In genomic region chr10:61518320-61518719, GRCm38 (mm10) we compare ENCODE assay signal across 15 mouse cellular contexts.
"Had no signal": no experiment of that assay in that cellular context is flagged by ENCODE, and none has a peak within 500 bp of the region (broad histone marks: within the 10 kb centered on the region; RNA-seq: fewer than 3 reads in every experiment).

No protein-coding gene starts in this region.

- H3K4me2 ChIP-seq: limb, embryonic 12.5 days; limb, embryonic 15.5 days; liver, embryonic 11.5 days; lung, embryonic 14.5 days; neural tube, embryonic 13.5 days; stomach, embryonic 15.5 days had no signal

- H3K4me3 ChIP-seq: limb, embryonic 12.5 days; limb, embryonic 15.5 days; myocyte; neural tube, embryonic 13.5 days; stomach, embryonic 15.5 days had no signal

- H3K36me3 ChIP-seq: limb, embryonic 12.5 days; limb, embryonic 15.5 days; neural tube, embryonic 13.5 days; stomach, embryonic 15.5 days had no signal

- H3K27ac ChIP-seq: limb, embryonic 12.5 days; limb, embryonic 15.5 days; liver, embryonic 14.5 days; macrophage; neural tube, embryonic 13.5 days; stomach, embryonic 15.5 days had no signal

- H3K27me3 ChIP-seq: limb, embryonic 12.5 days; limb, embryonic 15.5 days; neural tube, embryonic 13.5 days; stomach, embryonic 15.5 days had no signal

- ATAC-seq: liver, postnatal 0 days had no signal

- H3K9ac ChIP-seq: limb, embryonic 12.5 days; limb, embryonic 15.5 days; liver, embryonic 14.5 days; liver, postnatal 0 days; lung, embryonic 14.5 days; neural tube, embryonic 13.5 days; stomach, embryonic 15.5 days had no signal

- H3K4me1 ChIP-seq: stomach, embryonic 15.5 days had no signal

- H3K9me3 ChIP-seq: limb, embryonic 15.5 days; neural tube, embryonic 13.5 days; stomach, embryonic 15.5 days had no signal

- DNase-seq: kidney, adult 9 months; layer of hippocampus, postnatal 36 days; liver, postnatal 0 days; right cerebral cortex, postnatal 25 days; spleen, adult 18-20 months; thymus, postnatal 25 days had no signal
